Mouse (Mus musculus): Measurements from ENCODE around the gene Zbtb42. TPM values are rescaled to one million over a fixed set of nuclear protein-coding genes. Genes with fewer than 3 reads are reported as not detected.
A peak's percentile ranks its signal among the peaks of the same experiment; 100 is the strongest.

The Zbtb42 gene
- polyA plus RNA-seq, 1 experiment from 2014 or later: 3.7 TPM

GRCm38 (mm10) chr12:112664656-112665055 is 14.0 kb upstream of the Zbtb42 start:
- 71% methylated on average over 5 of the region's 5 CpGs for WGBS
- no peak overlapping the region for H3K4me2 ChIP-seq (ENCODE audit: low read depth, low read length)
- peak overlapping the region; percentile 52; the same call in 1 of the 2 replicates for H3K27ac ChIP-seq (replicated peaks; ENCODE audit: low read depth, low read length)

GRCm38 (mm10) chr12:112665445-112665844 is 13.2 kb upstream of the Zbtb42 start:
- ATAC-seq (ENCODE audit: low read depth) (peak; percentile 17), DNase-seq (ENCODE audit: low spot score) (peak; percentile 79)
- Histone ChIP-seq H3K27ac (replicated peaks; ENCODE audit: low read depth, low read length) (peak overlapping the region; percentile 52), H3K4me1 (ENCODE audit: control insufficient read depth, insufficient read depth, low read length) (peaks cover 46% of the 10 kb centered on the region), H3K4me3 (ENCODE audit: low read depth, low read length) (no peak overlapping the region), H3K4me2 (ENCODE audit: low read depth, low read length) (no peak overlapping the region), H3K27me3 (replicated peaks; ENCODE audit: control insufficient read depth, insufficient read depth, low read length) (no peaks in the 10 kb centered on the region), H3K9me3 (ENCODE audit: control insufficient read depth, low read length) (no peaks in the 10 kb centered on the region), H3K36me3 (ENCODE audit: control insufficient read depth, insufficient read depth, low read length) (peaks cover 86% of the 10 kb centered on the region), H3K9ac (ENCODE audit: low read depth, low read length) (0 out of 2 replicates have a peak overlapping the region, but pooled peaks have one; percentile 19)
- 62% methylated on average over 17 of the region's 18 CpGs for WGBS

More at GRCm38 (mm10) chr12:112664656-112665055, 14.0 kb upstream of the Zbtb42 start:
- Histone ChIP-seq H3K4me3 (ENCODE audit: low read depth, low read length) (no peak overlapping the region), H3K36me3 (ENCODE audit: control insufficient read depth, insufficient read depth, low read length) (peaks cover 86% of the 10 kb centered on the region), H3K9ac (ENCODE audit: low read depth, low read length) (no peak overlapping the region), H3K4me1 (ENCODE audit: control insufficient read depth, insufficient read depth, low read length) (peaks cover 54% of the 10 kb centered on the region), H3K9me3 (ENCODE audit: control insufficient read depth, low read length) (no peaks in the 10 kb centered on the region), H3K27me3 (replicated peaks; ENCODE audit: control insufficient read depth, insufficient read depth, low read length) (no peaks in the 10 kb centered on the region)
- DNase-seq (ENCODE audit: low spot score): no peak
- ATAC-seq (ENCODE audit: low read depth): no peak

- Histone ChIP-seq H3K4me1 (ENCODE audit: control insufficient read depth, insufficient read depth, low read length) (peaks cover 44% of the 10 kb centered on the region), H3K36me3 (ENCODE audit: control insufficient read depth, insufficient read depth, low read length) (peaks cover 89% of the 10 kb centered on the region), H3K27me3 (replicated peaks; ENCODE audit: control insufficient read depth, insufficient read depth, low read length) (no peaks in the 10 kb centered on the region), H3K4me3 (ENCODE audit: low read depth, low read length) (no peak overlapping the region), H3K4me2 (ENCODE audit: low read depth, low read length) (no peak overlapping the region), H3K9me3 (ENCODE audit: control insufficient read depth, low read length) (no peaks in the 10 kb centered on the region), H3K27ac (replicated peaks; ENCODE audit: low read depth, low read length) (peak overlapping the region; percentile 52), H3K9ac (ENCODE audit: low read depth, low read length) (0 out of 2 replicates have a peak overlapping the region, but pooled peaks have one; percentile 19)
- no peak for ATAC-seq (ENCODE audit: low read depth)
- WGBS: 88% methylated on average over 7 of the region's 9 CpGs
- DNase-seq (ENCODE audit: low spot score): no peak
Observed at GRCm38 (mm10) chr12:112665881-112666544, 12.6 kb upstream of the Zbtb42 start.

- no peak for ATAC-seq (ENCODE audit: low read depth)
- H3K9ac ChIP-seq (ENCODE audit: low read depth, low read length): 0 out of 2 replicates have a peak overlapping the region, but pooled peaks have one; percentile 16
- H3K4me1 ChIP-seq (ENCODE audit: control insufficient read depth, insufficient read depth, low read length): peaks cover 42% of the 10 kb centered on the region
- no peak for DNase-seq (ENCODE audit: low spot score)
- H3K36me3 ChIP-seq (ENCODE audit: control insufficient read depth, insufficient read depth, low read length): peaks cover 79% of the 10 kb centered on the region
- no peak overlapping the region for H3K4me3 ChIP-seq (ENCODE audit: low read depth, low read length)
- 80% methylated on average over 9 of the region's 10 CpGs for WGBS
- H3K9me3 ChIP-seq (ENCODE audit: control insufficient read depth, low read length): no peaks in the 10 kb centered on the region
- H3K4me2 ChIP-seq (ENCODE audit: low read depth, low read length): no peak overlapping the region
- no peak overlapping the region for H3K27ac ChIP-seq (replicated peaks; ENCODE audit: low read depth, low read length)
- H3K27me3 ChIP-seq (replicated peaks; ENCODE audit: control insufficient read depth, insufficient read depth, low read length): no peaks in the 10 kb centered on the region
Observed at GRCm38 (mm10) chr12:112667619-112668297, 10.9 kb upstream of the Zbtb42 start.

- Histone ChIP-seq H3K27me3 (replicated peaks; ENCODE audit: control insufficient read depth, insufficient read depth, low read length) (no peaks in the 10 kb centered on the region), H3K4me3 (ENCODE audit: low read depth, low read length) (no peak overlapping the region), H3K4me2 (ENCODE audit: low read depth, low read length) (0 out of 2 replicates have a peak overlapping the region, but pooled peaks have one; percentile 12), H3K9me3 (ENCODE audit: control insufficient read depth, low read length) (no peaks in the 10 kb centered on the region), H3K9ac (ENCODE audit: low read depth, low read length) (no peak overlapping the region), H3K27ac (replicated peaks; ENCODE audit: low read depth, low read length) (no peak overlapping the region), H3K4me1 (ENCODE audit: control insufficient read depth, insufficient read depth, low read length) (peaks cover 34% of the 10 kb centered on the region), H3K36me3 (ENCODE audit: control insufficient read depth, insufficient read depth, low read length) (peaks cover 53% of the 10 kb centered on the region)
- WGBS: 49% methylated on average over 8 of the region's 9 CpGs
- DNase-seq (ENCODE audit: low spot score) (peak; percentile 53), ATAC-seq (ENCODE audit: low read depth) (no peak)
Observed at GRCm38 (mm10) chr12:112670718-112671393, 7.8 kb upstream of the Zbtb42 start.

- Histone ChIP-seq H3K27ac (replicated peaks; ENCODE audit: low read depth, low read length) (no peak overlapping the region), H3K36me3 (ENCODE audit: control insufficient read depth, insufficient read depth, low read length) (peaks cover 44% of the 10 kb centered on the region)
Observed at GRCm38 (mm10) chr12:112671891-112672290, 6.7 kb upstream of the Zbtb42 start.

GRCm38 (mm10) chr12:112672744-112673575 is 5.7 kb upstream of the Zbtb42 start:
- peaks cover 28% of the 10 kb centered on the region for H3K4me1 ChIP-seq (ENCODE audit: control insufficient read depth, insufficient read depth, low read length)
- 8% methylated on average over 13 of the region's 21 CpGs for WGBS
- H3K36me3 ChIP-seq (ENCODE audit: control insufficient read depth, insufficient read depth, low read length): peaks cover 37% of the 10 kb centered on the region

More at GRCm38 (mm10) chr12:112671891-112672290, 6.7 kb upstream of the Zbtb42 start:
- H3K4me1 ChIP-seq (ENCODE audit: control insufficient read depth, insufficient read depth, low read length): peaks cover 34% of the 10 kb centered on the region
- no peaks in the 10 kb centered on the region for H3K27me3 ChIP-seq (replicated peaks; ENCODE audit: control insufficient read depth, insufficient read depth, low read length)
- peak overlapping the region; percentile 98; the same call in 1 of the 2 replicates for H3K4me3 ChIP-seq (ENCODE audit: low read depth, low read length)
- DNase-seq (ENCODE audit: low spot score) (no peak), ATAC-seq (ENCODE audit: low read depth) (no peak)
- no peak overlapping the region; the same call in 1 of the 2 replicates for H3K9ac ChIP-seq (ENCODE audit: low read depth, low read length)
- no peaks in the 10 kb centered on the region for H3K9me3 ChIP-seq (ENCODE audit: control insufficient read depth, low read length)
- peak overlapping the region; percentile 94; the same call in 1 of the 2 replicates for H3K4me2 ChIP-seq (ENCODE audit: low read depth, low read length)
- 72% methylated on average over 7 of the region's 7 CpGs for WGBS

More at GRCm38 (mm10) chr12:112672744-112673575, 5.7 kb upstream of the Zbtb42 start:
- Histone ChIP-seq H3K4me2 (ENCODE audit: low read depth, low read length) (peak overlapping the region; percentile 94), H3K9ac (ENCODE audit: low read depth, low read length) (peak overlapping the region; percentile 98), H3K9me3 (ENCODE audit: control insufficient read depth, low read length) (no peaks in the 10 kb centered on the region), H3K27ac (replicated peaks; ENCODE audit: low read depth, low read length) (peak overlapping the region; percentile 95), H3K4me3 (ENCODE audit: low read depth, low read length) (peak overlapping the region; percentile 98), H3K27me3 (replicated peaks; ENCODE audit: control insufficient read depth, insufficient read depth, low read length) (peaks cover 10% of the 10 kb centered on the region)
- DNase-seq (ENCODE audit: low spot score): peak; percentile 72
- 0 out of 2 replicates have a peak, but pooled peaks have one; percentile 1 for ATAC-seq (ENCODE audit: low read depth)
